Mouse (Mus musculus) olfactory bulb, adult 2 months (tissue): ENCODE data around the gene Osbpl2. TPM values are rescaled to one million over a fixed set of nuclear protein-coding genes. Genes with fewer than 3 reads are reported as not detected.

Experiments
- H3K27ac ChIP-seq: fragments of 200-500 bp; 2 replicates; pipeline ENCODE4 v1.5.1; 2012; ENCODE audit warnings: low read depth, low read length; ENCODE audit not compliant: insufficient read depth
- H3K4me1 ChIP-seq: fragments of 200-500 bp; 2 replicates; pipeline ENCODE4 v1.6.1; 2012; ENCODE audit warnings: low read length; ENCODE audit not compliant: control insufficient read depth, insufficient read depth
- H3K4me3 ChIP-seq: fragments of 200-500 bp; 2 replicates; pipeline ENCODE4 v1.5.1; 2012; ENCODE audit warnings: mild to moderate bottlenecking, low read depth, low read length, moderate library complexity; ENCODE audit not compliant: insufficient read depth
- CTCF ChIP-seq: fragments of 200-500 bp; IDR thresholded peaks from 2 replicates; pipeline ENCODE4 v1.5.1; 2012; ENCODE audit warnings: low read depth, mild to moderate bottlenecking, low read length, moderate library complexity; ENCODE audit not compliant: insufficient read depth
- POLR2A ChIP-seq: fragments of 200-500 bp; IDR thresholded peaks from 2 replicates; pipeline ENCODE4 v1.6.1; 2012; ENCODE audit warnings: mild to moderate bottlenecking, low read depth, low read length, moderate library complexity; ENCODE audit not compliant: insufficient read depth
- WGBS: fragments of 180-500 bp; shearing (Covaris S2); methylation state at CpG from one replicate; pipeline ENCODE4 v1.1.7; 2018; 5-methylcytosine and 5-hydroxymethylcytosine counted together
- polyA plus RNA-seq: library from polyadenylated mRNA; stranded (reverse); fragments of >200 nt; gene quantifications from 2 replicates; pipeline ENCODE4 v1.2.4, GENCODE M21; 2012; ENCODE audit warnings: low replicate concordance; ENCODE audit not compliant: missing spikeins, insufficient read depth, insufficient read length

The Osbpl2 gene
- polyA plus RNA-seq = not detected in 2 replicates

DNA sequence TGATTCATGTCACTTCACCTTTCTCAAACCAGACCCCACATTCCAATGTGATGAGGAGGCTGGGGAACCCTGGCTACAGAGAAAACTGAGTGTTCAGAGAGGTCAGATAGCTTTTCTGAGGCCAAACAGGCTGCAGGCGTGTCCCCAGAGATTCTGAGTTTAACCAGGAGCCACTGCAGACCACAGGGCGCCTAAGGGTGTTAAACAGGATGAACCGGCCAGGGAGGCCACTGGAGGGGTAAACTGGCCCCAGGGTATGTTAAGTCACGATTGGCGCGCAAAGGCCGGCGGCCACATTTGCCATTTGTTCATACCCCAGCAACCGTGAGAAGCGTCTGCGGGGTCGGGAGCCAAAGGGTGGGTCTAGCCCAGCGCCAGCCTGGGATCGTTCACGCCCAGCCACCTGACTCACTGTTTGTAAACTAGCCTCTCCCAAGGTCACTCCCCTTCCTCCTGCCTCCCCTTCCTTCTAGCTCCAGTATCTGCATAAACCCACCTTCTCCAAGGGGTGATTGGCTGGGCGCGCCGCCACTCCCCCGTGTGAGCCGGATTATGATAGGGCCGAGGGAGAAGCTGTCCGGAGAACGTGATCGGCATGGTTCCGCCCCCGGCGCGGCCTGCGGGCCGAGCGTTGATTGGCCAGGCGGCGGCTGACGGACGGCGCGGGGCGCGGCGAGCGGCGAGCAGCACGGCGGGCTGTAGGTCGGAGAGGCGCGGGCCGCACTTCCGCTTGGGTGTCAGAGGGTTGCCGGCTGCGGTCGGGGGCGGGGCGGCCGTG, at the start of gene Osbpl2:
TSS of gene Osbpl2 (plus strand) at position 646 of the 778 bp plus-strand sequence.
- 1% methylated on average over 52 of the region's 55 CpGs for WGBS
- TF ChIP-seq POLR2A = peak; percentile 25; the same call in 1 of the 2 replicates
- no peak for TF ChIP-seq CTCF
- Histone ChIP-seq H3K4me3 (peak within 1 kb of the TSS; percentile 94), H3K27ac (peak within 1 kb of the TSS; percentile 68), H3K4me1 (peaks cover 42% of the 10 kb centered on the region)

GRCm38 (mm10) chr2:180069770-180070480, 49.2 kb upstream of the Osbpl2 start:
- no peak; the same call in 1 of the 2 replicates for TF ChIP-seq POLR2A
- TF ChIP-seq CTCF = no peak
- Histone ChIP-seq H3K27ac (peak overlapping the region; percentile 63; the same call in 1 of the 2 replicates), H3K4me1 (peaks cover 8% of the 10 kb centered on the region), H3K4me3 (peak overlapping the region; percentile 60)
- 31% methylated on average over 20 of the region's 20 CpGs for WGBS

- 1% methylated on average over 58 of the region's 58 CpGs for WGBS
- H3K27ac ChIP-seq = peak within 1 kb of the TSS; percentile 63; the same call in 1 of the 2 replicates
- peaks cover 8% of the 10 kb centered on the region for H3K4me1 ChIP-seq
- TF ChIP-seq POLR2A (peak; percentile 59), CTCF (no peak)
- H3K4me3 ChIP-seq = peak within 1 kb of the TSS; percentile 60
These were observed 48.3 kb upstream of the Osbpl2 start, which contains the start of gene Mtg2 for GRCm38 (mm10) chr2:180070481-180071453. TSS of gene Mtg2 (plus strand) at chr2:180070588.

- H3K4me1 ChIP-seq = peaks cover 8% of the 10 kb centered on the region
- no peak overlapping the region for H3K4me3 ChIP-seq
- 75% methylated on average over 2 of the region's 2 CpGs for WGBS
- no peak overlapping the region for H3K27ac ChIP-seq
- TF ChIP-seq POLR2A = no peak
- no peak for TF ChIP-seq CTCF
These were observed 47.4 kb upstream of the Osbpl2 start for GRCm38 (mm10) chr2:180071671-180072070.

DNA sequence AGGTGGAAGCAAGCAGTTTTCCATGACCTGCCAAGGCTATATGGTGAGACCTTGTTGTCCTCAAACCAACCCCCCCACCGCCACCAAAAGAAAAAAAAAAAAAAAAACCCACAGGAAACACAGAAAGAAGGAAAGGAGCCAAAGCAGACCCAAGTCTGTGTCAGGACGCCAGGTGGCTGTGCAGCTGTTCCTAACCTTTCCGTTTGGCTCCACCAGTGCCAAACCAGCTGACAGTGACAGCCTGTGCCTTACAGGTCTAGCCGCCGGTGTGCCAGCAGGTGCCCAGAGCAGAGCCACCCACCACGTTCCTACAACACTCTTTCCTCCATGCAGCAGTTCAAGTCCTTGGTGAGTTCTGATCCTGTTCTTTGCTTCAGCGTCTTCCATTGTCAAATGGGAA, 46.2 kb upstream of the Osbpl2 start:
- TF ChIP-seq POLR2A (no peak), CTCF (no peak)
- 91% methylated on average over 7 of the region's 7 CpGs for WGBS

GRCm38 (mm10) chr2:180077622-180078021, 41.5 kb upstream of the Osbpl2 start:
- Histone ChIP-seq H3K4me1 (peaks cover 6% of the 10 kb centered on the region), H3K27ac (no peak overlapping the region), H3K4me3 (no peak overlapping the region)
- TF ChIP-seq POLR2A = no peak
- TF ChIP-seq CTCF = no peak
- WGBS = 70% methylated on average over 3 of the region's 3 CpGs

More for the DNA sequence above, 46.2 kb upstream of the Osbpl2 start:
- no peak overlapping the region for H3K4me3 ChIP-seq
- peaks cover 8% of the 10 kb centered on the region for H3K4me1 ChIP-seq
- no peak overlapping the region for H3K27ac ChIP-seq

DNA sequence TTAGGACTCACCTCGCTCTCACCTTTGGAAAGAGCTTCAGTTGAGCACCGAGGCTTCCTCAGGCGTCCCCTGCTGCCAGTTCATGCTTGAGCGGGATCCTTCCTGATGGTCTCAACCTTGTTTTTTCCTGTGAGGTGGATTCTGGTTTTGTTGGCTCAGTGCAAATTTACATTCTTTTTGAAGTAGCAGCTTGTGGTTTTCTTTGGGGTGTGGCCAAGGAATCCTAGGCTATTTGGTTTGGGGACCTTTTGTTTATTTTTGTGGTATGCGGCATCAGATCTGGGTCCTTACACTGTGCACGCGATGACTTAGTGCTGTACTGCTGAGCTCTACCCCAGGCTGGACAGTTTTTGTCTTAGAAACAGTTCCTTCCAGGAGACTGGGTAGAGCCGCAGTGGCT, 38.4 kb upstream of the Osbpl2 start:
- TF ChIP-seq POLR2A (no peak), CTCF (no peak)
- Histone ChIP-seq H3K4me3 (no peak overlapping the region), H3K4me1 (peaks cover 30% of the 10 kb centered on the region), H3K27ac (no peak overlapping the region)
- 85% methylated on average over 8 of the region's 8 CpGs for WGBS

GRCm38 (mm10) chr2:180083063-180083462, 36.0 kb upstream of the Osbpl2 start:
- H3K27ac ChIP-seq = peak overlapping the region; percentile 71
- WGBS = 49% methylated on average over 10 of the region's 10 CpGs
- H3K4me1 ChIP-seq = peaks cover 45% of the 10 kb centered on the region
- no peak for TF ChIP-seq CTCF
- TF ChIP-seq POLR2A = no peak
- H3K4me3 ChIP-seq = no peak overlapping the region
